Mouse (Mus musculus) gastrocnemius, postnatal 25 days (tissue): ENCODE data around the gene Gga1. TPM values are rescaled to one million over a fixed set of nuclear protein-coding genes. Genes with fewer than 3 reads are reported as not detected.

ENCODE experiments used
- DNase-seq: peaks from one replicate; pipeline ENCODE4 v3.0.0; 2022
- total RNA-seq, 2 experiments: library from RNA; stranded (reverse); gene quantifications; 1 replicate in 1 of 2; 2 replicates in 1 of 2; pipeline ENCODE4 v1.2.3; 2021

Gene Gga1
- total RNA-seq, 2 experiments from 2014 or later, result 33.5 to 34.2 TPM

GRCm38 (mm10) chr15:78874989-78875388 is 2.0 kb upstream of the Gga1 start:
- DNase-seq, result no peak

GRCm38 (mm10) chr15:78875537-78875936 is 1.5 kb upstream of the Gga1 start:
- no peak for DNase-seq

DNA sequence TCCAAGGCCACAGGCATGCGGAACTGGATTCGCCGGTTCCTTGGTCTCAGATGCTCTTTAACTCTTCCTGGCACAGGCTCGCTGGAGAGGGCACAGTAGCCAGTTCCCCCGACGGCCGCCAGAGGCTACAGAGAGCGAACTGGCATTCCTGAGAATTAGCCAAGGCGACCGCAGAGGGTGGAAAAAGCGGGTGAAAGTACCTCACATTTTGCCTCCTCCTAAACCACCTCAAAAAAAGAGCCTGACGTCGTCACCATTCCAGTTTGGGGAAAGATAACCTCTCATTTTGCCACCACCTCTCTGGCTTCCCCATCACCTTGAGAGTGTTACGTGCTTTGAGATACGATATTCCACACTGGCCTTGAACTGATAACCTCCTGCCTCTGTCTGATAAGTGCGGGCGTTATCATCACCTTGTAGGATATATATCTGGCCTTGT is 713 bp upstream of the Gga1 start:
- peak; percentile 64 for DNase-seq

DNA sequence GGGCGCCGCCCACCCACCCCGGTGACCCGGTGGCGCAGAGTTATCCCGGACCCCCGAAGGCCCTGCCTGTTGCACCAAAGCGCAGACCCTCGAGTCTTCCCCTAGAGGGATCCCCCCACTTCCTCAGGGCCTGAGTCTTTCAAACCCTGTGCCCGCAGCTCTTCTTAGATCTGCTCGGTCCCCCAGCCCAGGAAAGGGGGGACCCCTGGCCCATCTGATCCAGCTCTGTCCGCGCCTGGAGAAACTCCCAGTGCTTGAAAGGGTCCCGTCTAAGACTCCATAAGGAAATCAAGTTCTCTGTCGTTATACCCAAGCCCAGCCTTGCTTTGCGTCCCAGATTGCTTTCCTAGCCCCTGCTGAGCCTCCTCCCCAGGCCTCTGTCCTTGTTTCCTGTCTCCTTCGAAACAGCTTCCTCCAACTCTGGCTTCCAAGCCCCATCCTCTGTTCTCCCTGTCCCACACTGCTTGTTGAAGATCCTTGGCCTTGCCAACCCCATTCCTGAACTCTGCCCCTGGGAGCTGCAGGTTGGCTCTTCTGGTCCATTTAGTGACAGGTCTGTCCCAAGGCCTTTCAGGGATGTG is 910 bp downstream of the Gga1 start:
- peak; percentile 25 for DNase-seq

GRCm38 (mm10) chr15:78878792-78879516 is 2.0 kb downstream of the Gga1 start:
- DNase-seq, result peak; percentile 52

DNA sequence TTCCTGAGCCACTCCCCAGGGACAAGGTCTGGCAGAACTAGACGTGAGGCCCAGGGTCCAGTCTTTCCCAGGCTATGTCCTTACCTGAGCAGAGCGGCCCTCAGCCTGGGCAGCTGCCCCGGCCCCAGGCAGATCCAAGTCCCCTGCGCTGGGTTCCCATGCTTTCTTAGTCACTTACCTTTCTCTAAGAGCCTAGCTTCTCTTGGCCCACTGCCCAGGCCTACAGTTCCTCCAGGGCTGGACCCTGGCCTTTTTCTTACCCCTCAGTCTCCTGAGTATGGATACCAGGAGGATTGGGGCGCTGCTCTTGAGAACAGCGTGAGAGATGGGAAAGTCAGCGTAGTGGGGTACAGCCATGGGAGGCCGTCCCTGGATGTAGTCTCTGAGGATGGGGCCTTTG is 3.4 kb downstream of the Gga1 start:
- no peak for DNase-seq

DNA sequence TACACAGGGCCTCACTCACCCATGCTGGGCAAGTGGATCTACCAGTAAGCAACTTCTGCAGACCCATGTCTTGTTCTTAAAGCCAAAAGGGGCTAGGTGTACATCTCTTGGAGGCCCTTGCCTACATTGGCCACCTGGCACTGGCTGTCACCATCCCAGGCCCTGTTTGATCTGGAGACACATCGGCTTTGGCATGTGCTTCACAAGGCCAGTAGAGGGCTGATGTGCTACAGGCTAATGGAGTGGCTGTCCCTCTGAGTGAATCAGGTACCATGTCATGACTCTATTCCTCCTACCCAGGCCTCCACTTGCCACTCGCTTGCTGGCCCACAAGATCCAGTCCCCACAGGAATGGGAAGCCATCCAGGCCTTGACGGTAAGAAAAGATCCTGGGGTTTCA is 4.8 kb downstream of the Gga1 start:
- DNase-seq, result no peak

- peak; percentile 35 for DNase-seq
These were observed 12.4 kb downstream of the Gga1 start for GRCm38 (mm10) chr15:78889401-78889853.

DNA sequence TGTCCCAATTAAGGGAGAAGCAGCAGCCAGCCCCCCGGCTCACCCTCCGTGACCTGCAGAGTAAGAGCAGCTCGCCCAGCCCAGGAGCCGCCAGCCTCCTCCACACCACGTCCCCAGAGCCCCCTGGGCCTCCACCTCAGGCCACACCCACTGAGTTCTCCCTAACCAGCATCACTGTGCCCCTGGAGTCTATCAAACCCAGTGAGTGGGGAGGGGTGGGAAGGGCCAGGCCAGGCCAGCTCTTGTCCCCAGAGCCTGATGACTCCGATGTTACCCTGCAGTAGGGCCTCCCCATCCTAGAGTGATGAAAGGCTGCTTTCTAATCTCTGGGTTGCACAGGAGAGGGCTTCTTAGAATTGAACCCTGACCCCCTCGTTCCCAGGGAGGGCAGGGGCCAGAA is 15.4 kb downstream of the Gga1 start:
- no peak for DNase-seq

DNA sequence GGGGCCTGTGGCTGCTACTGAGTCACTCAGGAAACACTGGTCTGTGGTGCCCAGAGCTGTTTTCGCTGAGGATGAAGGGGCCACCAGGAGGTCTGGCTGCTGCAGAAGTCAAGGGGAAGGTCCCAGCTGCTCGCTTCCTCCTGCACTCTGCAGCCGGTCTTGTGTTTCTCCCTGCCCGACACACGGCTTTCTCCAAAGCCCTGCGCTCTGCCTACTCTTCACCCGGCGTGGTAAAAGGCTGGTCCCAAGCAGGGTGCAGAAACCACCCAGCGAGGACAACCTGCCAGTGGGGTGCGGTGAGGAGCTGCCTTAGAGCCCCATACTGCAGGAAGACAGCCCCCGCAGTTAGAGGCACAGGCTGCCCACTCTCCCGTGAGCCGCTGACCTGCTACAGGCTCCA is 17.7 kb downstream of the Gga1 start:
- DNase-seq, result no peak

DNA sequence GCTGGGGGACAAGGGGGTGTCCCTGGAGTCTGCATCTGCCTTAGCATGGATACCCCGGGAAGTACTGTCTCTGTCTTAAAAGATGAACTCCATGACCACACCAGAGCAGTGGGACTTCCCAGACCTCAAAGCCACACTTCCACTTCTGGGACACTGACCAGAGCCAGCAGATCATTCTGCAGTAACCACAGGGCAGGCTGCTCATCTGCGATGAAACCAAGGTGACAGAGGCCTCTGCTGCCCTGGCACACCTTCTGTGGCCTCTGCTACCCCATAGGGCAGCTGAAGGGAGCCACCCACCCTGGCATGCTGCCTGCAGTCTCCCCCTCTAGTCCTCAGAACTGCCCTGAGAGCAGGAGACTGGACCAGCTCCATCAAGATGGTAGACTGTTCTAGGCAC is 18.8 kb downstream of the Gga1 start:
- DNase-seq, result no peak

- DNase-seq, result no peak
These were observed 19.2 kb downstream of the Gga1 start for GRCm38 (mm10) chr15:78896149-78896548.

GRCm38 (mm10) chr15:78897488-78897887 is 20.5 kb downstream of the Gga1 start:
- no peak for DNase-seq

DNA sequence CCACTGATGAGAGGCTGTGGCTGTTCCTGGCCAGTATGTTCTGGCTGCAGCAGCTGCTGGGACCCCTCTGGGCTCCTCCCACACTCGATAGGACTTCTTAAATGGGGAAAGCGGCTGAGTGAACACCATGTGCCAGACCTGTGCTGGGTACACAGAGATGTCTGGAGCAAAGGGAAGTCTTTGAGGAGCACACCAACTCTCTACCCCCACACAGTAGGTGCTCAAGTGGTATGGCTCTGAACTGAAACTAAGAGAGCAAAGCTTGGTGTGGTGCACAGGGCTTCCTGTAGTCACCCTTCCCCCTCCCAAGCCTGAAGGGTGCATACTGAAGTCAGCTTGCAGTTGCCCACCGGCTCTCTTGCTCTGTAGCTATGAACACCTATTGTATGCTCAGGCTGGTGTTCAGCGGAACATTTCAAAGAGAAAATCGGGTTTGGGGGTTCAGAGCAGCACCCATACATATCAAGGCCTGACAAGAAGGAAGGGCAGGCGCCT is 21.6 kb downstream of the Gga1 start:
- no peak for DNase-seq

DNA sequence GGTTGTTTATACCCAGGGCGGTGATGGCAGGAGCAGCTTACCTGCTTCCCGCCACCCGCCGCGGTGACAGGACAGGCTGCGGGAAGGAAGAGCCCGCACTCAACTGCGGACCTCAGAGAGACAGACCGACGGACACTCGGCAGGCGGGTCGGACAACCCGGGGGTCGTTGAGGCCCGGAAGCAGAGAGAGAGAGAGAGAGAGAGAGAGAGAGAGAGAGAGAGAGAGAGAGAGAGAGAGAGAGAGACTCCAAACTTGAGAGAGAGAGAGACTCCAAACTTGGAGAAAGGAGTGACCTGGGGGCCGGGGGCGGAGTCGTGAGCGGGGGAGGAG is 22.4 kb downstream of the Gga1 start, which contains the start of gene Gm49510:
Gene Gm49510, plus strand, starts transcription at position 259 of the 331 bp plus-strand sequence.
- DNase-seq, result no peak

- peak; percentile 74 for DNase-seq
These were observed 23.0 kb downstream of the Gga1 start, which contains the start of gene Sh3bp1 for GRCm38 (mm10) chr15:78899740-78900584. Sh3bp1 (plus strand) TSS chr15:78899768.

DNA sequence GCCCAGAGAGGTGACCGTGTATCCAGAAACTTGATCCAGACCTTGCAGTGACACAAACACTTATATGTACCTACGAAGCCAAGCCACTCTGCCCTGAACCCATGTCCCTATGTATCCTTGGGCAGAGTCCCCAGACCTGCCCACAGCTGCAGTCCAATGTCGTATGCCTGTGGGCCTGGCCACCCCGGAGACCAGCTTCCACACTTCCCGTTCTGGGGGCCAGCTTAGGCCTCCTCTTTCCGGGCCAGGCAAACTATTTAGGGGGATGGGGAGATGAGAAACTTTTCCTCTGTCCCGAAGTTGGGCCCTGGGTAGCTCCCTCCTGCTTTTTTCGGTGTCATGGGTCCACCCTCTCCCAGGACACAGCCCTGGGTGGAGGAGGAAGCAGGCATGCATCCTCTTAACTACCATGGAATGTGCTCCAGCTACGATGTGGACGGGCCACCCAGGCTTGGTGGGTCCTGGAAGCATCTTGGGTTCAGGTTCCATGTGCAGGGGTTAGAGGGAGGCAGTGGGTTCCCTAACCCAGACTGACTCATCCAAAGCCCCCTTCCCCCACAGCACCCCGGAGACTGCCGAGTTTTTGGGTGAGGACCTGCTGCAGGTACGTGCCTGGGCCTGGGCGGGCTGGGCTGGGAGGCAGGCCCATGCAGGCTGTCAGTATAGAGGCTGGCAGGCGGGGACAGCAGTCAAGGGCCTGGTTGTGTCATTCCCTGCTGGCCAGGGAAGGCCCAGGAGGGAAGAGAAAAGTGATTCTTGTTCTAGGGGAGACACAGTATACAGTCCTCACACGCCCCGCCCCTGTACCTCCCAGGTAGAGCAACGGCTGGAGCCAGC is 23.8 kb downstream of the Gga1 start:
- no peak for DNase-seq

GRCm38 (mm10) chr15:78901422-78901789 is 24.4 kb downstream of the Gga1 start:
- DNase-seq, result no peak

DNA sequence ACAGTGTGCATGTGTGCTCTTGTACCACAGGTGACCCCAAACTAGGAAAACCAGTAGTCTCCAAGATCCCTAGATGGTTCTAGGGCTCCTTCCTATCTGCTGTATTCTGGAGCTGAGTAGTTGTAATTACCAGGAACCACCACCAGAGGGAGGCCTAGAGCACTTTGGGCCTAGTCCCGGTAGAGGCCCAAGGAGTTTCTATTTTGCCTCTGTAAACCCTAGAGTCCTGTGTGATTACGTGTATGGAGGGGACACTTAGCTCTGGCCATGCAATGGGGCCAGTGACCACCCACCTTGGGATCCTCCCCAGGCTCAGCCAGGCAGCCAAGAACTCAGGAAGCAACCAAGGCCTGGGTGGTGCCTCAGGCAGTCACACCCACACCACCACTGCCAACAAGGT is 26.3 kb downstream of the Gga1 start:
- DNase-seq, result peak; percentile 66

DNA sequence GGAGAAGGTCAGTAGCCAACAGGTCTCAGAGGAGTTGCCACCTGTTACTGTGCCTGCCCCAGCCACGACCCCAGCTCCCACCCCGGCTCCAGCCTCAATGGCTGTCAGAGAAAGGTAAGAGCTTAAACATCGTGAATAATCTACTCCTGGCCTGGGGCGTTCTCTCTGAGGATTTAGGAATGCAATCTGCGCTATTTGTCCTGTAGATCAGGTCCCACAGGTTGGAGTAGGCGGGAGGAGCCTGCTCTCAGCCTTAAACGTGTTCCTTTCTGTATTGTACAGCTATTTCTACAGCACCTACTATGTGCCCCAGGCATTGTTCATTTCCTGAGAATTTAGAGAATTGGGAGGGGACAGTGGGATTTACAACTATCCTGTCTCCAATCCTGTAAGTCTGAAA is 31.4 kb downstream of the Gga1 start:
- no peak for DNase-seq

DNA sequence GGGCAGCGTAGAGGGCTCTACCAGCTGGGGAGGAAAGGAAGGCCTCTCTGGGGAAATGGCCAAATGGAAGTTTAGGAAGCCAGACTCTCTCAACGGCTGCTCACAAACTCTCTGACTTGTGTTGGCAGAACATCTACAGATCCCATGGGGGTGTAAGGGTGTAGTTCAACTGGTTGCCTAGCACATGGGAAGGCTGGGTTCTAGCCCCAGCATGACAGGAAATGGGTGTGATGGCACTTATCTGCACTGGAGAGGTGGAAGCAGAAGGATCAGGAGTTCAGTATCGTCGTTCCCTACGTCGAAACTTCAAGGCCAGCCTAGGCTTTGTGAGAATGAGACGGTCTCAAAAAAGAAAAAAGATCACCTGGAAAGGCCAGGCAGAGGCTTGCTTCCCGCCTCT is 32.0 kb downstream of the Gga1 start:
- no peak for DNase-seq

GRCm38 (mm10) chr15:78912040-78912439 is 35.0 kb downstream of the Gga1 start:
- DNase-seq, result no peak
